In the genomic region with DNA sequence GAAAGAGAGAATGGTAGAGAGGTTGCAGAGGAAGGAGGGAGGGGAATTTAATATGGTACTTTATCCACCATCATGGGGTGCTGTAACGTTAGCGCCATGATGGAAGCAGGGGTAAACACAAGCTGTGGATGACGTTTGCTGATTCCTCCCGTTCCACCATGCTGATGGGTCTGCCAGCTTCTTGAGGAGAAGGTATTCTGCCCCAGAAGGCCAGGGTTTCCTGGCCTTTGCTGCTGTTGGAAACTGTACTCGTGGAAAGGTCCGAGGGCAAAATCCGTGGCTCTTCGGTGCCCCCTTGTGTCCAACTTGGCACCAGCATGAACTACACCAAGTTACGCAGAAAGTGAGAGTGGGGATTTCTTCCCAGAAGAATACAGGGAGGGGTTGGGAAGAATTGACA, we compare ENCODE assay signal across 9 mouse cellular contexts.
A peak's percentile ranks its signal among the peaks of the same experiment; 100 is the strongest.
DNase-seq lines count a peak whose midpoint lies in the region; ATAC-seq lines count a peak whose summit lies in the region.
"Had no signal": no experiment of that assay in that cellular context is flagged by ENCODE, and none has a peak within 500 bp of the region (broad histone marks: within the 10 kb centered on the region; RNA-seq: fewer than 3 reads in every experiment).

No protein-coding gene starts in this region.

- H3K27me3 ChIP-seq in intestine, embryonic 16.5 days (replicated peaks; ENCODE audit: control insufficient read depth, insufficient read depth, low read length): no peaks in the 10 kb centered on the region
- no peaks in the 10 kb centered on the region for H3K27me3 ChIP-seq in midbrain, embryonic 13.5 days

- ATAC-seq in CD4-positive, CD25-positive, alpha-beta regulatory T cell, adult 4 months: no peak
- peak; percentile 75 for ATAC-seq in intestine, embryonic 16.5 days
- ATAC-seq in midbrain, embryonic 13.5 days: peak; percentile 84

- DNase-seq in CD4-positive, CD25-positive, alpha-beta regulatory T cell, adult 2 months (ENCODE audit: low read depth, low spot score): peak; percentile 16
- peak; percentile 80 to 86 for DNase-seq in cerebellum, postnatal 25 days
- DNase-seq in gastrocnemius, postnatal 36 days: peak; percentile 23 to 25
- peak; percentile 84 for DNase-seq in left cerebral cortex, postnatal 4 days
- DNase-seq in spleen, postnatal 4 days (ENCODE audit: low spot score in 2 of 2): peak; percentile 21 to 78

- no peaks in the 10 kb centered on the region for H3K4me1 ChIP-seq in intestine, embryonic 16.5 days (ENCODE audit: control insufficient read depth, insufficient read depth, low read length)
- peaks cover 4% of the 10 kb centered on the region; the same call in 1 of the 2 replicates for H3K4me1 ChIP-seq in midbrain, embryonic 13.5 days (replicated peaks)

- H3K9ac ChIP-seq in intestine, embryonic 16.5 days (ENCODE audit: low read depth, low read length): no peak overlapping the region
- H3K9ac ChIP-seq in midbrain, embryonic 13.5 days (replicated peaks): no peak overlapping the region

- intact Hi-C loops in gastrocnemius, postnatal 36 days (cut with DNase I): no loop called here
- intact Hi-C loops in left cerebral cortex, postnatal 4 days (cut with DNase I): no loop called here

- no peaks in the 10 kb centered on the region for H3K9me3 ChIP-seq in intestine, embryonic 16.5 days (ENCODE audit: control insufficient read depth, low read length)
- no peaks in the 10 kb centered on the region for H3K9me3 ChIP-seq in midbrain, embryonic 13.5 days

- 6% methylated on average over 9 of the region's 9 CpGs for WGBS in intestine, embryonic 16.5 days
- WGBS in midbrain, embryonic 13.5 days: 8% methylated on average over 9 of the region's 9 CpGs

- H3K4me3 ChIP-seq in intestine, embryonic 16.5 days (ENCODE audit: low read length): no peak overlapping the region
- no peak overlapping the region for H3K4me3 ChIP-seq in midbrain, embryonic 13.5 days (replicated peaks)
- H3K4me3 ChIP-seq: myocyte had no signal

- no peaks in the 10 kb centered on the region for H3K36me3 ChIP-seq in intestine, embryonic 16.5 days (ENCODE audit: control insufficient read depth, insufficient read depth, low read length)
- no peaks in the 10 kb centered on the region for H3K36me3 ChIP-seq in midbrain, embryonic 13.5 days

- no peak overlapping the region for H3K4me2 ChIP-seq in intestine, embryonic 16.5 days (ENCODE audit: low read depth, low read length)
- peak overlapping the region; percentile 30; the same call in 1 of the 2 replicates for H3K4me2 ChIP-seq in midbrain, embryonic 13.5 days (replicated peaks)

- no peak overlapping the region for H3K27ac ChIP-seq in intestine, embryonic 16.5 days (ENCODE audit: low read length)
- no peak overlapping the region for H3K27ac ChIP-seq in midbrain, embryonic 13.5 days

Comparison
In these comparisons a context has a peak if more than half of its experiments do, and no peak if none do; other contexts are left out.
1. DNase-seq: peak in every context shown above with its lines; median percentile 84 in left cerebral cortex, postnatal 4 days; 83 in cerebellum, postnatal 25 days; 50 in spleen, postnatal 4 days; 24 in gastrocnemius, postnatal 36 days; 16 in CD4-positive, CD25-positive, alpha-beta regulatory T cell, adult 2 months.